Mouse (Mus musculus): ENCODE measurements around the gene Gca. TPM values are rescaled to one million over a fixed set of nuclear protein-coding genes. Genes with fewer than 3 reads are reported as not detected.

Gca gene
- polyA plus RNA-seq, 1 experiment from 2014 or later = 14.7 TPM

- peak; percentile 87 for ATAC-seq (ENCODE audit: insufficient number of reproducible peaks, low FRiP score)
- Histone ChIP-seq H3K27ac (ENCODE audit: poor library complexity, severe bottlenecking) (peak within 1 kb of the TSS; percentile 53), H3K4me3 (peak within 1 kb of the TSS; percentile 67), H3K4me2 (peak within 1 kb of the TSS; percentile 71), H3K27me3 (replicated peaks) (no peaks in the 10 kb centered on the region), H3K9me3 (replicated peaks) (no peaks in the 10 kb centered on the region), H3K9ac (peak within 1 kb of the TSS; percentile 71), H3K4me1 (replicated peaks) (peaks cover 12% of the 10 kb centered on the region), H3K36me3 (no peaks in the 10 kb centered on the region)
- under 1% methylated on average over 30 of the region's 30 CpGs for WGBS
Observed at GRCm38 (mm10) chr2:62646014-62646645, 18.0 kb upstream of the Gca start, which contains the start of gene Ifih1. TSS of gene Ifih1 (minus strand) at chr2:62646255.

- WGBS = 31% methylated on average over 6 of the region's 6 CpGs
Observed at GRCm38 (mm10) chr2:62646671-62647289, 17.3 kb upstream of the Gca start.

GRCm38 (mm10) chr2:62651890-62652289 lies 12.2 kb upstream of the Gca start:
- H3K4me2 ChIP-seq = no peak overlapping the region
- no peaks in the 10 kb centered on the region for H3K27me3 ChIP-seq (replicated peaks)
- no peak overlapping the region for H3K27ac ChIP-seq (ENCODE audit: poor library complexity, severe bottlenecking)
- WGBS = 44% methylated on average over 4 of the region's 4 CpGs
- H3K36me3 ChIP-seq = no peaks in the 10 kb centered on the region
- H3K9me3 ChIP-seq (replicated peaks) = no peaks in the 10 kb centered on the region
- no peak overlapping the region for H3K9ac ChIP-seq
- H3K4me3 ChIP-seq = no peak overlapping the region
- H3K4me1 ChIP-seq (replicated peaks) = peaks cover 10% of the 10 kb centered on the region
- ATAC-seq (ENCODE audit: insufficient number of reproducible peaks, low FRiP score) = no peak

More at GRCm38 (mm10) chr2:62646671-62647289, 17.3 kb upstream of the Gca start:
- H3K4me3 ChIP-seq = peak overlapping the region; percentile 67
- peak overlapping the region; percentile 71 for H3K4me2 ChIP-seq
- peaks cover 12% of the 10 kb centered on the region for H3K4me1 ChIP-seq (replicated peaks)
- H3K9ac ChIP-seq = peak overlapping the region; percentile 71
- no peaks in the 10 kb centered on the region for H3K36me3 ChIP-seq
- H3K27me3 ChIP-seq (replicated peaks) = no peaks in the 10 kb centered on the region
- ATAC-seq (ENCODE audit: insufficient number of reproducible peaks, low FRiP score) = no peak
- H3K27ac ChIP-seq (ENCODE audit: poor library complexity, severe bottlenecking) = no peak overlapping the region
- H3K9me3 ChIP-seq (replicated peaks) = no peaks in the 10 kb centered on the region

- Histone ChIP-seq H3K27ac (ENCODE audit: poor library complexity, severe bottlenecking) (no peak overlapping the region), H3K4me2 (no peak overlapping the region), H3K9ac (no peak overlapping the region), H3K27me3 (replicated peaks) (no peaks in the 10 kb centered on the region), H3K4me1 (replicated peaks) (peaks cover 10% of the 10 kb centered on the region), H3K9me3 (replicated peaks) (no peaks in the 10 kb centered on the region), H3K4me3 (no peak overlapping the region), H3K36me3 (no peaks in the 10 kb centered on the region)
- WGBS = 75% methylated on average over 4 of the region's 4 CpGs
- no peak for ATAC-seq (ENCODE audit: insufficient number of reproducible peaks, low FRiP score)
Observed at GRCm38 (mm10) chr2:62652466-62652865, 11.6 kb upstream of the Gca start.

- Histone ChIP-seq H3K27me3 (replicated peaks) (no peaks in the 10 kb centered on the region), H3K4me2 (no peak overlapping the region), H3K4me1 (replicated peaks) (peaks cover 10% of the 10 kb centered on the region), H3K36me3 (no peaks in the 10 kb centered on the region), H3K4me3 (no peak overlapping the region), H3K9me3 (replicated peaks) (no peaks in the 10 kb centered on the region), H3K27ac (ENCODE audit: poor library complexity, severe bottlenecking) (no peak overlapping the region), H3K9ac (no peak overlapping the region)
- 38% methylated on average over 7 of the region's 7 CpGs for WGBS
- ATAC-seq (ENCODE audit: insufficient number of reproducible peaks, low FRiP score) = no peak; the same call in 1 of the 2 replicates
Observed at GRCm38 (mm10) chr2:62654519-62655338, 9.4 kb upstream of the Gca start.

GRCm38 (mm10) chr2:62656072-62656471 lies 8.0 kb upstream of the Gca start:
- 71% methylated on average over 1 of the region's 1 CpGs for WGBS

GRCm38 (mm10) chr2:62660565-62660964 lies 3.5 kb upstream of the Gca start:
- H3K9ac ChIP-seq = no peak overlapping the region
- ATAC-seq (ENCODE audit: insufficient number of reproducible peaks, low FRiP score) = no peak
- H3K4me2 ChIP-seq = no peak overlapping the region
- H3K27me3 ChIP-seq (replicated peaks) = no peaks in the 10 kb centered on the region
- H3K36me3 ChIP-seq = no peaks in the 10 kb centered on the region
- peaks cover 4% of the 10 kb centered on the region; the same call in 1 of the 2 replicates for H3K4me1 ChIP-seq (replicated peaks)
- no peaks in the 10 kb centered on the region for H3K9me3 ChIP-seq (replicated peaks)
- 46% methylated on average over 6 of the region's 6 CpGs for WGBS
- no peak overlapping the region for H3K27ac ChIP-seq (ENCODE audit: poor library complexity, severe bottlenecking)
- no peak overlapping the region for H3K4me3 ChIP-seq

More at GRCm38 (mm10) chr2:62656072-62656471, 8.0 kb upstream of the Gca start:
- Histone ChIP-seq H3K9ac (no peak overlapping the region), H3K27ac (ENCODE audit: poor library complexity, severe bottlenecking) (no peak overlapping the region), H3K9me3 (replicated peaks) (no peaks in the 10 kb centered on the region), H3K4me2 (no peak overlapping the region), H3K4me3 (no peak overlapping the region), H3K36me3 (no peaks in the 10 kb centered on the region), H3K27me3 (replicated peaks) (no peaks in the 10 kb centered on the region), H3K4me1 (replicated peaks) (peaks cover 5% of the 10 kb centered on the region)
- ATAC-seq (ENCODE audit: insufficient number of reproducible peaks, low FRiP score) = no peak

GRCm38 (mm10) chr2:62662560-62662959 lies 1.5 kb upstream of the Gca start:
- Histone ChIP-seq H3K4me2 (no peak overlapping the region), H3K4me3 (no peak overlapping the region), H3K4me1 (replicated peaks) (0 out of 2 replicates have a peak, but pooled peaks cover 2% of the 10 kb centered on the region), H3K9ac (no peak overlapping the region), H3K27me3 (replicated peaks) (no peaks in the 10 kb centered on the region), H3K36me3 (no peaks in the 10 kb centered on the region), H3K27ac (ENCODE audit: poor library complexity, severe bottlenecking) (no peak overlapping the region), H3K9me3 (replicated peaks) (no peaks in the 10 kb centered on the region)
- ATAC-seq (ENCODE audit: insufficient number of reproducible peaks, low FRiP score) = no peak
- WGBS = 86% methylated on average over 3 of the region's 3 CpGs

GRCm38 (mm10) chr2:62664839-62665238 lies 754 bp downstream of the Gca start:
- WGBS = 60% methylated on average over 7 of the region's 7 CpGs
- Histone ChIP-seq H3K4me1 (replicated peaks) (0 out of 2 replicates have a peak, but pooled peaks cover 2% of the 10 kb centered on the region), H3K9me3 (replicated peaks) (no peaks in the 10 kb centered on the region), H3K27me3 (replicated peaks) (no peaks in the 10 kb centered on the region), H3K36me3 (no peaks in the 10 kb centered on the region), H3K9ac (no peak overlapping the region), H3K27ac (ENCODE audit: poor library complexity, severe bottlenecking) (no peak overlapping the region), H3K4me2 (peak overlapping the region; percentile 93), H3K4me3 (peak overlapping the region; percentile 77)
- no peak for ATAC-seq (ENCODE audit: insufficient number of reproducible peaks, low FRiP score)

GRCm38 (mm10) chr2:62665536-62665935 lies 1.5 kb downstream of the Gca start:
- Histone ChIP-seq H3K27ac (ENCODE audit: poor library complexity, severe bottlenecking) (no peak overlapping the region), H3K9me3 (replicated peaks) (no peaks in the 10 kb centered on the region), H3K9ac (no peak overlapping the region), H3K36me3 (no peaks in the 10 kb centered on the region), H3K27me3 (replicated peaks) (no peaks in the 10 kb centered on the region), H3K4me3 (no peak overlapping the region), H3K4me1 (replicated peaks) (0 out of 2 replicates have a peak, but pooled peaks cover 2% of the 10 kb centered on the region), H3K4me2 (peak overlapping the region; percentile 41)
- ATAC-seq (ENCODE audit: insufficient number of reproducible peaks, low FRiP score) = no peak
- WGBS = 58% methylated on average over 1 of the region's 1 CpGs

GRCm38 (mm10) chr2:62669848-62670247 lies 5.8 kb downstream of the Gca start:
- 84% methylated on average over 3 of the region's 3 CpGs for WGBS
- Histone ChIP-seq H3K4me3 (no peak overlapping the region), H3K4me2 (no peak overlapping the region), H3K27ac (ENCODE audit: poor library complexity, severe bottlenecking) (no peak overlapping the region), H3K9me3 (replicated peaks) (no peaks in the 10 kb centered on the region), H3K27me3 (replicated peaks) (no peaks in the 10 kb centered on the region), H3K9ac (no peak overlapping the region), H3K36me3 (no peaks in the 10 kb centered on the region), H3K4me1 (replicated peaks) (0 out of 2 replicates have a peak, but pooled peaks cover under 1% of the 10 kb centered on the region)
- ATAC-seq (ENCODE audit: insufficient number of reproducible peaks, low FRiP score) = no peak

Data from heart, embryonic 12.5 days (tissue).